Mouse (Mus musculus) lung, embryonic 15.5 days (tissue): ENCODE measurements around the gene Cytl1. TPM values are rescaled to one million over a fixed set of nuclear protein-coding genes. Genes with fewer than 3 reads are reported as not detected.

Experiments
- ATAC-seq: fragments of 200-750 bp; cut with Nextera tagmentation; 2 replicates; pipeline ENCODE4 v1.8.0; 2017; ENCODE audit warnings: moderate number of reproducible peaks, borderline replicate concordance; ENCODE audit not compliant: low FRiP score, low TSS enrichment; ENCODE audit errors: extremely low read depth
- H3K27ac ChIP-seq: fragments of 300-500 bp; sonication (generic); 2 replicates; pipeline ENCODE4 v1.5.1; 2015; ENCODE audit warnings: moderate library complexity, mild to moderate bottlenecking, inconsistent platforms
- H3K27me3 ChIP-seq: fragments of 300-500 bp; sonication (generic); 2 replicates; pipeline ENCODE4 v1.6.1; 2015; ENCODE audit warnings: inconsistent platforms
- H3K36me3 ChIP-seq: fragments of 300-500 bp; sonication (generic); 2 replicates; pipeline ENCODE4 v1.6.1; 2015; ENCODE audit warnings: inconsistent platforms
- H3K4me1 ChIP-seq: fragments of 300-500 bp; sonication (generic); 2 replicates; pipeline ENCODE4 v1.6.1; 2015; ENCODE audit warnings: inconsistent platforms
- H3K4me2 ChIP-seq: fragments of 300-500 bp; sonication (generic); 2 replicates; pipeline ENCODE4 v1.6.1; 2015; ENCODE audit warnings: inconsistent platforms, mild to moderate bottlenecking, moderate library complexity
- H3K4me3 ChIP-seq: fragments of 300-500 bp; sonication (generic); 2 replicates; pipeline ENCODE4 v1.5.1; 2015; ENCODE audit warnings: mild to moderate bottlenecking, inconsistent platforms
- H3K9ac ChIP-seq: fragments of 300-500 bp; sonication (generic); 2 replicates; pipeline ENCODE4 v1.6.1; 2015; ENCODE audit warnings: inconsistent platforms
- H3K9me3 ChIP-seq: fragments of 300-500 bp; sonication (generic); 2 replicates; pipeline ENCODE4 v1.6.1; 2016; ENCODE audit warnings: inconsistent platforms
- WGBS: fragments of 180-500 bp; shearing (Covaris S2); methylation state at CpG from one replicate; pipeline ENCODE4 v1.1.7; 2015; 5-methylcytosine and 5-hydroxymethylcytosine counted together
- polyA plus RNA-seq: library from polyadenylated mRNA; unstranded; fragments of >200 nt; fragmentation: Nextera tagmentation; extraction: Ambion mirVana; gene quantifications from 2 replicates; pipeline ENCODE4 v1.2.1, GENCODE M21; 2015

Cytl1 gene
- 32.2 and 32.7 TPM in 2 replicates for polyA plus RNA-seq

- Histone ChIP-seq H3K4me2 (peak within 1 kb of the TSS; percentile 33), H3K27ac (no peak within 1 kb of the TSS; the same call in 1 of the 2 replicates), H3K4me3 (peak within 1 kb of the TSS; percentile 10; the same call in 1 of the 2 replicates), H3K4me1 (no peaks in the 10 kb centered on the region), H3K9me3 (no peaks in the 10 kb centered on the region), H3K9ac (no peak within 1 kb of the TSS), H3K27me3 (no peaks in the 10 kb centered on the region), H3K36me3 (no peaks in the 10 kb centered on the region)
- ATAC-seq, result peak; percentile 58; the same call in 1 of the 2 replicates
- 34% methylated on average over 5 of the region's 5 CpGs for WGBS
Observed at GRCm38 (mm10) chr5:37735224-37735623, at the start of gene Cytl1. Cytl1 (plus strand) TSS chr5:37735519.

- ATAC-seq, result no peak
- no peak overlapping the region for H3K4me2 ChIP-seq
- WGBS, result 56% methylated on average over 3 of the region's 3 CpGs
- no peak overlapping the region for H3K27ac ChIP-seq
- no peaks in the 10 kb centered on the region for H3K9me3 ChIP-seq
- H3K9ac ChIP-seq, result no peak overlapping the region
- no peak overlapping the region for H3K4me3 ChIP-seq
- no peaks in the 10 kb centered on the region for H3K4me1 ChIP-seq
- no peaks in the 10 kb centered on the region for H3K27me3 ChIP-seq
- no peaks in the 10 kb centered on the region for H3K36me3 ChIP-seq
Observed at GRCm38 (mm10) chr5:37692759-37693158, 42.6 kb upstream of the Cytl1 start.

GRCm38 (mm10) chr5:37695773-37696172, 39.5 kb upstream of the Cytl1 start:
- ATAC-seq, result no peak
- WGBS, result 56% methylated on average over 4 of the region's 4 CpGs
- Histone ChIP-seq H3K27ac (no peak overlapping the region), H3K9ac (no peak overlapping the region), H3K4me2 (no peak overlapping the region), H3K4me1 (no peaks in the 10 kb centered on the region), H3K36me3 (no peaks in the 10 kb centered on the region), H3K9me3 (no peaks in the 10 kb centered on the region), H3K27me3 (no peaks in the 10 kb centered on the region), H3K4me3 (no peak overlapping the region)

- H3K9ac ChIP-seq, result no peak overlapping the region
- no peak overlapping the region for H3K4me2 ChIP-seq
- H3K27me3 ChIP-seq, result no peaks in the 10 kb centered on the region
- no peak overlapping the region for H3K27ac ChIP-seq
- no peak overlapping the region for H3K4me3 ChIP-seq
- no peaks in the 10 kb centered on the region for H3K36me3 ChIP-seq
- H3K4me1 ChIP-seq, result no peaks in the 10 kb centered on the region
- no peak for ATAC-seq
- no peaks in the 10 kb centered on the region for H3K9me3 ChIP-seq
- WGBS, result 84% methylated on average over 7 of the region's 7 CpGs
Observed at GRCm38 (mm10) chr5:37697286-37697685, 38.0 kb upstream of the Cytl1 start.

- Histone ChIP-seq H3K9ac (no peak overlapping the region), H3K27ac (no peak overlapping the region), H3K4me3 (no peak overlapping the region), H3K4me1 (no peaks in the 10 kb centered on the region), H3K36me3 (no peaks in the 10 kb centered on the region), H3K4me2 (no peak overlapping the region), H3K9me3 (no peaks in the 10 kb centered on the region), H3K27me3 (no peaks in the 10 kb centered on the region)
- no peak for ATAC-seq
- WGBS, result 53% methylated on average over 12 of the region's 12 CpGs
Observed at GRCm38 (mm10) chr5:37699757-37700156, 35.6 kb upstream of the Cytl1 start.

GRCm38 (mm10) chr5:37704962-37705361, 30.4 kb upstream of the Cytl1 start:
- no peak for ATAC-seq
- Histone ChIP-seq H3K36me3 (no peaks in the 10 kb centered on the region), H3K27ac (no peak overlapping the region), H3K4me3 (no peak overlapping the region), H3K9me3 (no peaks in the 10 kb centered on the region), H3K9ac (no peak overlapping the region), H3K27me3 (no peaks in the 10 kb centered on the region), H3K4me1 (no peaks in the 10 kb centered on the region), H3K4me2 (no peak overlapping the region)
- WGBS, result 81% methylated on average over 2 of the region's 2 CpGs

- H3K4me3 ChIP-seq, result no peak overlapping the region
- H3K9me3 ChIP-seq, result no peaks in the 10 kb centered on the region
- no peak for ATAC-seq
- no peaks in the 10 kb centered on the region for H3K36me3 ChIP-seq
- no peak overlapping the region for H3K27ac ChIP-seq
- H3K9ac ChIP-seq, result no peak overlapping the region
- WGBS, result 73% methylated on average over 3 of the region's 3 CpGs
- no peaks in the 10 kb centered on the region for H3K27me3 ChIP-seq
- H3K4me2 ChIP-seq, result no peak overlapping the region
- H3K4me1 ChIP-seq, result no peaks in the 10 kb centered on the region
Observed at GRCm38 (mm10) chr5:37708124-37708523, 27.2 kb upstream of the Cytl1 start.

GRCm38 (mm10) chr5:37709257-37709904, 25.9 kb upstream of the Cytl1 start:
- Histone ChIP-seq H3K36me3 (no peaks in the 10 kb centered on the region), H3K4me3 (no peak overlapping the region), H3K9ac (no peak overlapping the region), H3K9me3 (no peaks in the 10 kb centered on the region), H3K4me2 (no peak overlapping the region), H3K27ac (no peak overlapping the region), H3K4me1 (no peaks in the 10 kb centered on the region), H3K27me3 (no peaks in the 10 kb centered on the region)
- ATAC-seq, result no peak
- WGBS, result 54% methylated on average over 5 of the region's 5 CpGs

GRCm38 (mm10) chr5:37716505-37717372, 18.6 kb upstream of the Cytl1 start, which contains the start of gene Stk32b:
Stk32b (minus strand) TSS chr5:37717171.
- Histone ChIP-seq H3K36me3 (no peaks in the 10 kb centered on the region), H3K4me1 (peaks cover 7% of the 10 kb centered on the region), H3K9me3 (no peaks in the 10 kb centered on the region), H3K27ac (no peak within 1 kb of the TSS), H3K4me3 (peak within 1 kb of the TSS; percentile 37), H3K27me3 (peaks cover 33% of the 10 kb centered on the region), H3K9ac (0 out of 2 replicates have a peak within 1 kb of the TSS, but pooled peaks have one; percentile 14), H3K4me2 (peak within 1 kb of the TSS; percentile 76)
- under 1% methylated on average over 39 of the region's 40 CpGs for WGBS
- ATAC-seq, result peak; percentile 77

GRCm38 (mm10) chr5:37717384-37717963, 17.8 kb upstream of the Cytl1 start:
- Histone ChIP-seq H3K4me2 (peak overlapping the region; percentile 76), H3K27ac (no peak overlapping the region), H3K4me3 (peak overlapping the region; percentile 37), H3K36me3 (no peaks in the 10 kb centered on the region), H3K9ac (no peak overlapping the region), H3K27me3 (peaks cover 33% of the 10 kb centered on the region), H3K9me3 (no peaks in the 10 kb centered on the region), H3K4me1 (peaks cover 7% of the 10 kb centered on the region)
- peak; percentile 47; the same call in 1 of the 2 replicates for ATAC-seq
- under 1% methylated on average over 14 of the region's 14 CpGs for WGBS

GRCm38 (mm10) chr5:37720670-37721069, 14.6 kb upstream of the Cytl1 start:
- Histone ChIP-seq H3K4me2 (no peak overlapping the region), H3K9ac (no peak overlapping the region)
- WGBS, result 16% methylated on average over 6 of the region's 6 CpGs

More at GRCm38 (mm10) chr5:37720670-37721069, 14.6 kb upstream of the Cytl1 start:
- Histone ChIP-seq H3K9me3 (no peaks in the 10 kb centered on the region), H3K4me1 (peaks cover 13% of the 10 kb centered on the region), H3K36me3 (no peaks in the 10 kb centered on the region), H3K27ac (no peak overlapping the region), H3K27me3 (peaks cover 30% of the 10 kb centered on the region), H3K4me3 (no peak overlapping the region)
- ATAC-seq, result no peak
